Mouse (Mus musculus) heart, adult 11 months (tissue): ENCODE results near the gene Susd6.
A peak's percentile ranks its signal among the peaks of the same experiment; 100 is the strongest.

Source experiments
- DNase-seq: peaks from one replicate; pipeline ENCODE4 v3.0.0; 2022

Gene Susd6

GRCm38 (mm10) chr12:80839631-80840030 is 49.3 kb downstream of the Susd6 start:
- no peak for DNase-seq

GRCm38 (mm10) chr12:80841618-80842017 is 51.3 kb downstream of the Susd6 start:
- DNase-seq: no peak

GRCm38 (mm10) chr12:80842609-80843008 is 52.3 kb downstream of the Susd6 start:
- peak; percentile 70 for DNase-seq

- DNase-seq: peak; percentile 90
Observed at GRCm38 (mm10) chr12:80843236-80843635, 52.9 kb downstream of the Susd6 start.

- DNase-seq: peak; percentile 97
Observed at GRCm38 (mm10) chr12:80843651-80844444, 53.5 kb downstream of the Susd6 start.

GRCm38 (mm10) chr12:80845901-80846300 is 55.6 kb downstream of the Susd6 start:
- peak; percentile 80 for DNase-seq

GRCm38 (mm10) chr12:80846861-80847268 is 56.6 kb downstream of the Susd6 start:
- DNase-seq: peak; percentile 91

- DNase-seq: peak; percentile 79
Observed at GRCm38 (mm10) chr12:80852001-80852400, 61.7 kb downstream of the Susd6 start.

- peak; percentile 97 for DNase-seq
Observed at GRCm38 (mm10) chr12:80853737-80854136, 63.4 kb downstream of the Susd6 start.

- peak; percentile 87 for DNase-seq
Observed at GRCm38 (mm10) chr12:80854671-80855070, 64.4 kb downstream of the Susd6 start.

GRCm38 (mm10) chr12:80855100-80855499 is 64.8 kb downstream of the Susd6 start:
- DNase-seq: peak; percentile 81

- DNase-seq: no peak
Observed at GRCm38 (mm10) chr12:80855581-80855980, 65.3 kb downstream of the Susd6 start.

- no peak for DNase-seq
Observed at GRCm38 (mm10) chr12:80857636-80858293, 67.5 kb downstream of the Susd6 start.

GRCm38 (mm10) chr12:80858307-80858706 is 68.0 kb downstream of the Susd6 start:
- peak; percentile 68 for DNase-seq

- peak; percentile 77 for DNase-seq
Observed at GRCm38 (mm10) chr12:80861916-80862315, 71.6 kb downstream of the Susd6 start.

GRCm38 (mm10) chr12:80863370-80863769 is 73.1 kb downstream of the Susd6 start:
- DNase-seq: peak; percentile 94

- DNase-seq: peak; percentile 29
Observed at GRCm38 (mm10) chr12:80865175-80865574, 74.9 kb downstream of the Susd6 start.

- DNase-seq: no peak
Observed at GRCm38 (mm10) chr12:80866023-80866422, 75.7 kb downstream of the Susd6 start.

GRCm38 (mm10) chr12:80867083-80867482 is 76.8 kb downstream of the Susd6 start:
- peak; percentile 98 for DNase-seq

- DNase-seq: peak; percentile 95
Observed at GRCm38 (mm10) chr12:80868401-80868800, 78.1 kb downstream of the Susd6 start.

GRCm38 (mm10) chr12:80877215-80878092 is 87.1 kb downstream of the Susd6 start:
- peak; percentile 92 for DNase-seq

GRCm38 (mm10) chr12:80878093-80878430 is 87.8 kb downstream of the Susd6 start:
- peak; percentile 92 for DNase-seq

- DNase-seq: peak; percentile 94
Observed at GRCm38 (mm10) chr12:80878653-80879052, 88.3 kb downstream of the Susd6 start.
